Mouse (Mus musculus) heart, embryonic 11.5 days (tissue): Measurements from ENCODE around the gene 9830107B12Rik. TPM values are rescaled to one million over a fixed set of nuclear protein-coding genes. Genes with fewer than 3 reads are reported as not detected.

Experiments
- ATAC-seq: fragments of 200-750 bp; cut with Nextera tagmentation; replicated peaks from 2 replicates; pipeline ENCODE4 v1.8.0; 2017; ENCODE audit warnings: moderate library complexity; ENCODE audit not compliant: insufficient number of reproducible peaks, low FRiP score, low TSS enrichment
- H3K27ac ChIP-seq: fragments of 300-500 bp; sonication (generic); 2 replicates; pipeline ENCODE4 v1.5.1; 2014; ENCODE audit warnings: mild to moderate bottlenecking, low read depth, low read length
- H3K27me3 ChIP-seq: fragments of 300-500 bp; sonication (generic); 2 replicates; pipeline ENCODE4 v1.6.1; 2014; ENCODE audit warnings: mild to moderate bottlenecking, low read length, mixed read lengths; ENCODE audit not compliant: control insufficient read depth, insufficient read depth
- H3K36me3 ChIP-seq: fragments of 300-500 bp; sonication (generic); 2 replicates; pipeline ENCODE4 v1.6.1; 2014; ENCODE audit warnings: mild to moderate bottlenecking, low read length, moderate library complexity, mixed read lengths; ENCODE audit not compliant: control insufficient read depth, insufficient read depth
- H3K4me1 ChIP-seq: fragments of 300-500 bp; sonication (generic); 2 replicates; pipeline ENCODE4 v1.6.1; 2014; ENCODE audit warnings: low read length; ENCODE audit not compliant: control insufficient read depth, insufficient read depth
- H3K4me2 ChIP-seq: fragments of 300-500 bp; sonication (generic); 2 replicates; pipeline ENCODE4 v1.6.1; 2014; ENCODE audit warnings: mild to moderate bottlenecking, moderate library complexity
- H3K4me3 ChIP-seq: fragments of 300-500 bp; sonication (generic); 2 replicates; pipeline ENCODE4 v1.5.1; 2014; ENCODE audit warnings: low read depth, low read length
- H3K9ac ChIP-seq: fragments of 300-500 bp; sonication (generic); 2 replicates; pipeline ENCODE4 v1.6.1; 2014; ENCODE audit warnings: mild to moderate bottlenecking, low read depth, low read length, moderate library complexity
- H3K9me3 ChIP-seq: fragments of 300-500 bp; sonication (generic); replicated peaks from 2 replicates; pipeline ENCODE4 v1.6.1; 2016; ENCODE audit warnings: low read length; ENCODE audit not compliant: control insufficient read depth
- WGBS: fragments of 180-500 bp; shearing (Covaris S2); extraction: QIAGEN DNeasy Blood & Tissue Kit; methylation state at CpG from one replicate; pipeline ENCODE4 v1.1.7; 2014; ENCODE audit not compliant: insufficient replicate concordance; 5-methylcytosine and 5-hydroxymethylcytosine counted together
- polyA plus RNA-seq: library from polyadenylated mRNA; unstranded; fragments of >200 nt; fragmentation: Nextera tagmentation; extraction: Ambion mirVana; gene quantifications from 2 replicates; pipeline ENCODE4 v1.2.1, GENCODE M21; 2014

The 9830107B12Rik gene
- polyA plus RNA-seq, 1 experiment from 2014 or later, result not detected

DNA sequence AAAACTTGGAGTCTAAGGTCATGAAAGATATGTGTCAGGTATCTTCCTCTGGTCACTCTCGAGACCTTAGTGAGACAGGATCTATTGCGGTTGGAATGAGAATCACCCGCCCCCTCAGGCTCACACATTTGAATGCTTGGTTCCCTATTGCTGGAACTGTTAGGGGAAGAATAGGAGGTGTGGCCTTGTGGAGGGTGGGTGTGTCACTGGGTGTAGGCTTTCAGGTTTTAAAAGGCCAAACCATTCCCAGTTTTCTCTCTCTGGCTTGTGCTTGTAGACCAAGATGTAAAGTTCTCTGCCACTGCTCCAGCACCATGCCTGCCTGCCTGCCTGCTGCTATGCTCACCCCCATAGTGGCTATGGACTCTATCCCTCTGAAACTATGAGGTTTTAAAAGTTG is 65.4 kb downstream of the 9830107B12Rik start:
- H3K4me3 ChIP-seq, result no peak overlapping the region
- WGBS, result 32% methylated on average over 3 of the region's 3 CpGs
- no peak overlapping the region for H3K9ac ChIP-seq
- ATAC-seq, result no peak
- H3K27me3 ChIP-seq, result no peaks in the 10 kb centered on the region
- H3K36me3 ChIP-seq, result no peaks in the 10 kb centered on the region
- no peaks in the 10 kb centered on the region for H3K4me1 ChIP-seq
- H3K4me2 ChIP-seq, result no peak overlapping the region
- H3K27ac ChIP-seq, result no peak overlapping the region
- no peaks in the 10 kb centered on the region for H3K9me3 ChIP-seq

Other genes starting within 250 kb of the 9830107B12Rik start
- gene Foxp4, start 221.6 kb downstream of the 9830107B12Rik start, polyA plus RNA-seq, result 15.6 and 21.1 TPM in 2 replicates
- gene 1700122O11Rik, start 108.0 kb downstream of the 9830107B12Rik start, polyA plus RNA-seq, result not detected in 2 replicates
- gene 1700067P10Rik, start 56.9 kb downstream of the 9830107B12Rik start, polyA plus RNA-seq, result not detected in 2 replicates
- gene A530064D06Rik, start 21.0 kb upstream of the 9830107B12Rik start, polyA plus RNA-seq, result not detected in 2 replicates
- gene Trem1, start 86.5 kb upstream of the 9830107B12Rik start, polyA plus RNA-seq, result 0.13 and 0.20 TPM in 2 replicates
- not detected in 2 replicates for gene Trem3, start 101.5 kb upstream of the 9830107B12Rik start, polyA plus RNA-seq
- 0.69 and 0.79 TPM in 2 replicates for gene Treml4, start 118.0 kb upstream of the 9830107B12Rik start, polyA plus RNA-seq
- gene Treml2, start 153.2 kb upstream of the 9830107B12Rik start, polyA plus RNA-seq, result 0.66 and 0.79 TPM in 2 replicates
- 0.30 TPM in 1 of 2 replicates, not detected in the other for gene B430306N03Rik, start 169.9 kb upstream of the 9830107B12Rik start, polyA plus RNA-seq
- 1.1 and 1.5 TPM in 2 replicates for gene Trem2, start 200.1 kb upstream of the 9830107B12Rik start, polyA plus RNA-seq
- gene Treml1, start 213.6 kb upstream of the 9830107B12Rik start, polyA plus RNA-seq, result 4.3 and 5.0 TPM in 2 replicates